In the genomic region with DNA sequence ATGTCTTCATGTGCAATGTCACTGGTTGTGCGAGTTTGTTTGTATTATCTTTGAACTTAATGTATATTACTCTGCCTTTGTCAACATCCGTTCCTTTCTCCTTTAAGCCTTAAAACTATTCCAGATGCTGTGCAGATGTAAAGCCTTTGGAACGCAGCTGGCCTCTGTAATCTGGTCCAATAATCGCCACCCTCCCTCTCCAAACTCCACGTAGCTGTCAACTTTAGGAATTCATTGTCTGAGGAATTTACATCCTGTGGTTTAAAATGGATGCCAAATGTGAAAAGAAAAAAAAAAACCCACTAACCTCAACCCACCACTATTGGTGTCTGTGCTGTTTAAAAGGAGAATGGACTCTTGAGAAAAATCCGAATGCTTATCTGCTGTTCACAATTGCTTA, we compare ENCODE assay signal across 13 mouse cellular contexts.
DNase-seq lines count a peak whose midpoint lies in the region; ATAC-seq lines count a peak whose summit lies in the region.
"Had no signal": no experiment of that assay in that cellular context is flagged by ENCODE, and none has a peak within 500 bp of the region (broad histone marks: within the 10 kb centered on the region; RNA-seq: fewer than 3 reads in every experiment).

No protein-coding gene starts in this region.

- H3K27me3 ChIP-seq in neural tube, embryonic 15.5 days (replicated peaks) = no peaks in the 10 kb centered on the region
- H3K27me3 ChIP-seq in limb, embryonic 10.5 days (ENCODE audit: low read depth, poor library complexity, severe bottlenecking) = no peaks in the 10 kb centered on the region
- H3K27me3 ChIP-seq: heart, embryonic 12.5 days had no signal

- H3K9me3 ChIP-seq in neural tube, embryonic 15.5 days (replicated peaks) = no peaks in the 10 kb centered on the region
- no peaks in the 10 kb centered on the region for H3K9me3 ChIP-seq in limb, embryonic 10.5 days (replicated peaks)
- H3K9me3 ChIP-seq: heart, embryonic 12.5 days had no signal

- DNase-seq in neural tube, embryonic 10.5 days (ENCODE audit: extremely low spot score, low spot score) = peak; percentile 20
- peak; percentile 39 for DNase-seq in embryo, embryonic 11.5 days (ENCODE audit: low read depth, low spot score)
- peak; percentile 49 for DNase-seq in limb, embryonic 10.5 days (ENCODE audit: low spot score)
- no peak for DNase-seq in cerebellum, postnatal 14 days
- no peak for DNase-seq in urinary bladder, postnatal 25 days (ENCODE audit: low spot score)
- DNase-seq: adrenal gland, postnatal 10 days; cerebellum, adult 9-10 months; kidney, adult 18-20 months; thymus, adult 2 months had no signal

- H3K27ac ChIP-seq in neural tube, embryonic 15.5 days (replicated peaks) = no peak overlapping the region
- peak overlapping the region; percentile 56 for H3K27ac ChIP-seq in limb, embryonic 10.5 days

- ATAC-seq in neural tube, embryonic 15.5 days (ENCODE audit: low FRiP score) = no peak
- ATAC-seq in activated CD4-positive, CD25-positive, alpha-beta regulatory T cell, adult 4 months = no peak

- H3K4me3 ChIP-seq in neural tube, embryonic 15.5 days (replicated peaks) = no peak overlapping the region
- H3K4me3 ChIP-seq in limb, embryonic 10.5 days = no peak overlapping the region
- H3K4me3 ChIP-seq: erythroblast, embryonic 14.5 days; heart, embryonic 12.5 days had no signal

- H3K4me2 ChIP-seq in neural tube, embryonic 15.5 days = no peak overlapping the region
- H3K4me2 ChIP-seq: heart, embryonic 12.5 days had no signal

- no peaks in the 10 kb centered on the region for H3K36me3 ChIP-seq in neural tube, embryonic 15.5 days
- H3K36me3 ChIP-seq in limb, embryonic 10.5 days = no peaks in the 10 kb centered on the region
- H3K36me3 ChIP-seq: heart, embryonic 12.5 days had no signal

- no peak overlapping the region for H3K9ac ChIP-seq in neural tube, embryonic 15.5 days (replicated peaks)
- H3K9ac ChIP-seq: heart, embryonic 12.5 days had no signal

- H3K4me1 ChIP-seq in neural tube, embryonic 15.5 days = no peaks in the 10 kb centered on the region
- H3K4me1 ChIP-seq in limb, embryonic 10.5 days = peaks cover 21% of the 10 kb centered on the region
- H3K4me1 ChIP-seq: heart, embryonic 12.5 days had no signal

- 69% methylated on average over 6 of the region's 6 CpGs for WGBS in neural tube, embryonic 15.5 days
- 14% methylated on average over 6 of the region's 6 CpGs for WGBS in limb, embryonic 10.5 days

Comparison
In these comparisons a context has a peak if more than half of its experiments do, and no peak if none do; other contexts are left out.
1. DNase-seq: peak in neural tube, embryonic 10.5 days (single experiment), embryo, embryonic 11.5 days (single experiment) and limb, embryonic 10.5 days (single experiment); none in cerebellum, postnatal 14 days (0 of 2) and urinary bladder, postnatal 25 days (single experiment).